Mouse (Mus musculus) lung, adult 18-20 months (tissue): ENCODE data around the gene Homer1.

ENCODE experiments used
- DNase-seq, 2 experiments: peaks; one replicate each; pipeline ENCODE4 v3.0.0; 2022; ENCODE audit warnings: mixed read lengths in 2 of 2

Homer1 gene

DNA sequence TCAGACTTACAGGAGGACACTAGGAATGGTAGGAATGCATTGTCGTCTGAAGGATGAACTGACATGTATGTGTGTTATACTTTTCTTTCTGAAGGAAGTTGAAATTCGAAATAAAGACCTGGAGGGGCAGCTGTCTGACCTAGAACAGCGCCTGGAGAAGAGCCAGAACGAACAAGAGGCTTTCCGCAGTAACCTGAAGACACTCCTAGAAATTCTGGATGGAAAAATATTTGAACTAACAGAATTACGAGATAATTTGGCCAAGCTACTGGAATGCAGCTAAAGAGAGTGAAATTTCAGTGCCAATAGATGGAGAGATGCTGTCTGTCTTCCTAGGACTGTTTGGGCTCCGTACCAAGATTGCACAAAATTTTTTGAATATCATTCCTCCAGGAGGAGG is 102.5 kb downstream of the Homer1 start:
- DNase-seq: no peak

DNA sequence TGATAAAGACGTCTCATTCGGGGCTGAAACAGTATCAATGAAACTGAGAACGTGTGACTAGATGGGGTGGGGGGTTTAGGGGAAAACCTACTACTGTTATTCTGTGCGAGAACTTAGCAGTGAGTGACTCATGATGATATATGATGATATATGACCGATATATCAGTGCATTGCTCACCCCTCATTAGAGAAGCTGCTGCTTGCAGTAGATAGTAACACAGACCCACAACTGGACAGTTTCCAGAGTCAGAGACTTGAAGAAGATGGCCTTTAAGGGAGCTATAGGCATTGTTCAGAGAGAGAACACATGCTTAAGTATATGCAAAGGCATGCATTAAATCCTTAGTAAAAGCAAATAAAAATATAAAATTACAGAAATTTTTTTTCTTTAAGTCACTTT is 107.4 kb downstream of the Homer1 start:
- no peak for DNase-seq

DNA sequence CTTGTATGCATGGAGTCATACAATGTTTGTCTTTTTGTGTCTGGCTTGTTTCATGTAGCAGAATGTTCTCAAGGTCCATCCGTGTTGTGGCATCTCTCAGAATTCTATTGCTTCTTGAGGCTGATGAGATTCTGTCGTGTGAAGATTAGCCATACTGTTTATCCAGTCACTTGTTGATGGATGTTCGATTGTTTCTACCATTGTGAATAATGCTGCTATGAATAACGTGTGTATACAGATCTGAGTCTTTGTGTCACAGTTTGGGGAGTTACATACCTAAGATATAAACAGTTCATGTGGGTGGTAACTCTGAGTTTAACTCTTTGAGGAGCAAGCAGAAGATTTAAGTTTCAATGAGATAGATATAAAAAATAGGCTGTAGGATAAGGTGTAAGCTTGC is 110.9 kb downstream of the Homer1 start:
- DNase-seq: no peak

DNA sequence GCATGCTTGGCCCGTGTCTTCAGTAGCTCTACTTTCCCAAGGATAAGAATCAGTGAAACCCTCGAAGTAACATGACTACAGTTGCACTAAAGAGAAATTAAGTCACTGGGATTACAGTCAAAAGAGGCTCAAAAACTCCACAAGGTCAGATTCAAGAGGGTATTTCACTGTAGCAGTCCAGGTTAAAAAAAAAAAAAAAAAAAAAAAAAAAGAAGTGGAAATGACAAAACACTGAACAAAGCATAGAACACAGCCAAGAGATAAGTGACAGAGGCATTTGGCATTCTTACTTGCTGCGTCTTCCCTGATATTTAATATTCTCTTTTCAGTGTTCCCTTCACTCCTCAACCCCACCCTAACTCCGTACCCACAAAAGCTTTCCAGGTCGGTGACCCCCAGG is 115.6 kb downstream of the Homer1 start:
- DNase-seq: no peak

DNA sequence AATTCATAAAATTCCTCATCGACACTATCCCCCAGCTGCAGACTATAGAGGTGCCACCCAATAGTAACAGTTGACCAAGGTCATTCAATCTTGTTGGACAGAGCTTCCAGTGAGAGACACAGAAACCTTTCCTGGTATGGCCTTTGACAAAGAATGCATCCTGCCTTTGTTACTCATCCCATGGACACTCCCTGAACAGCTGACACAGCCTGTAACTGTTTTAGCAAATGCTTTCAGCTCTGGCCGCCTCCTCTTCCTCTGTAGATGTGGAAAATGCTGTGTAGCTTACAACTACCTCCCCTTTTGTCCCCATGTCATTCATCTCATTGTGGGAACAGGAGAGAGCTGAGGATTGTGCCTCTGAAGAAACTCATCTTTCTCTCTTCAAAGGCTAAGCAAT is 118.9 kb downstream of the Homer1 start:
- no peak for DNase-seq

DNA sequence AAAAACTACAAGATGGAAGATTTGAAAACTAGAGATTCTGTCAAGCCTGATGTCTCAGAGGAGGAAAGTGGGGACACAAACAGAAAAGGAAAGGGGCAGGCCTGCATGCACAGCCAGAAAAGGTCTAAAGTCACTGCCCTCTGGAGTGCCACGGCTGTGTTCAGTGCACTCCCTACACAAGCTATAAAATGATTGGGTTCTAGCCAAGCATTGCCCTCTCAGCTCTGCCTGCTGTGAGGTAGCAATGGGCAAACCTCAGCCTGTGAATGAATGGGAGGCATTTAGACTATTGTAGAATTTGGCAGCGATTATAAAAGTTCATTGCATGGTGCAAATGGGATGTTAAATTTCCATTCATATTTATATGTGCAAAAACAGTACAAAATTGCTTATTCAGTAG is 120.3 kb downstream of the Homer1 start:
- DNase-seq: no peak

DNA sequence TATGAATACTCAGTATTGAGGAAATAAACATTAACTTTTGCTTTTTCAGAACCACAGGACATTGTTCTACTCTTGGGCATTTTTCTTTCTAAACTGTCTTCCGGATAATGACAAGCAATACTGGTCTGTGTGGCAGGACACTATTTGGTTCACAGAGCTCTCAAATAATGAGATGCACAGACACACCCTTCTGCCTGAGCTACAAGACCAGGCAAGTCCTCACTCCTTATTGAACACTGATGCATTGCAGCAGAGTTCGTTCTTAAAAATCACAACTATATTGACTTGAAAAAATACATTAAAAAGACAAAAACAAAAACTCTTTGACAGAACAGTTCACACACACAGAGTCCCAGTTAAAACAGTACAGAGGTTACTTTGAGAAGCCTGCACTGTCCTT is 123.8 kb downstream of the Homer1 start:
- DNase-seq: no peak

DNA sequence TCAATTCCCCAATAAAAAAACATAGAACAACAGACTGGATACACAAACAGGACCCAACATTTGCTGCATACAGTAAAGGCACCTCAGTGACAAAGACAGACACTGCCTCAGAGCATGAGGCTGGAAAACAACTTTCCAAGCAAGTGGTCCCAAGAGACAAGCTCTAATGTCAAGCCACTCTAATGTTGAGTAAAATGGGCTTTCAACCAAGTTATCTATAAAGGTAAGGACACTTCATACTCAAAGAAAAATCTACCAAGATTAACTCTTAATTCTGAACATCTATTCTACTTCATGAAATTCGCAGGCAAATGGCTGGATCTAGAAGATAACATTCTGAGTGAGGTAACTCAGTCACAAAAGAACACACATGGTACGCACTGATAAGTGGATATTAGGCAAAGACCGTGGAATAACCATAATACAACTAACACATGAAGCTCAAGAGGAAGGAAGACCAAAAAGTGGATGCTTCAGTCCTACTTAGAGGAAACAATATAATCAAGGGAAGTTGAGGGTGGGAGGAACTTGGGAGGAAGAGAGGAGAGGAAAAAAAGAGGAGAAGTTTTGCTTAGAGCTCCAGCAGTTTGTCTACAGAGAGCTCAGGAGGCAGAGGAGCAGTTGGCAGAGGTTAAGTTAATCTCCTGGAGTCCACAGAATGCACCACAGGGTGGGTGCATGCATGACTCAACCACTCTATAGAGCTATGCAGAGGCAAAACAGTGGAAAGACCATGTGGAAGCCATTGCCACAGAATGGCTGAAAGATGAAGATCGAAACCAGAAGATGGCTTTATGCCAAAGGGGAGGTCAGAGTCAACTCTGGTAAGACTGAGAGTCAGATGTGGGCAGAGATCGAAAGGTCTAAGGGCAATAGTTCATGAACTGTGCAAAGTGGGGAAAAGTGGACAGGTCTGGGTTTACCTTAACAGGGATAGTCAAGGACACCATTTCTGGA is 128.8 kb downstream of the Homer1 start:
- no peak for DNase-seq

DNA sequence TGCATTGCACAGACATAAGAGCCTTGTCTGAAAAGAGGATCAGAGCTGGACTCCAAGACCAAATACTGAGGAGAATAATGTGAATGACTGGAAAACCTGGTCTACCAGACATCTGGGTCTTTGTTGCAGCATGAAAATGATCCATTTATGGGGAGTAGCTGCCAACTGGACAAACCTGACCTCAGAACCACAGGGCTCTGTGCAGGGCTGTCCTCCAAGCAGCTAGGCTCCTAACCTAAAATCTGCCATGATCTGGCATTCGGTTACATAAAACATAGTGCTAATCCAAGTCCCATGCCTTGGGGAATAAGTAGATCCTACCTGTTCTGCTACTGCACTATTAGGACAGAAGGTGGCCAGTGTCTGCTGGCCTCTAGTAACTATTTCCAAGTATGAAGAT is 129.8 kb downstream of the Homer1 start:
- no peak for DNase-seq

DNA sequence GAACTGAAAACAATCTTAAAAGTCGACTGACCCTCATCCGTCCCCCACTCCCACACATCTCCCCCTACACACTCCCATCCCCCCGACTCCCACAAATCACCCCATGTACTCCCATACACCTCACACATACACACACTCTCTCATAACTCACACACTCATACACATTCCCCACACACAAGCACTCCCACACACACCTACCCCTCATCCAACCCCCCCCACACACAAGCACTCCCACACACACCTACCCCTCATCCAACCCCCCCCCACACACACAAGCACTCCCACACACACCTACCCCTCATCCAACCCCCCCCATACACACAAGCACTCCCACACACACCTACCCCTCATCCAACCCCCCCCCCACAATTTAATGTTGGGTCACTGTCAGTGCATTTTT is 140.7 kb downstream of the Homer1 start:
- DNase-seq: no peak

DNA sequence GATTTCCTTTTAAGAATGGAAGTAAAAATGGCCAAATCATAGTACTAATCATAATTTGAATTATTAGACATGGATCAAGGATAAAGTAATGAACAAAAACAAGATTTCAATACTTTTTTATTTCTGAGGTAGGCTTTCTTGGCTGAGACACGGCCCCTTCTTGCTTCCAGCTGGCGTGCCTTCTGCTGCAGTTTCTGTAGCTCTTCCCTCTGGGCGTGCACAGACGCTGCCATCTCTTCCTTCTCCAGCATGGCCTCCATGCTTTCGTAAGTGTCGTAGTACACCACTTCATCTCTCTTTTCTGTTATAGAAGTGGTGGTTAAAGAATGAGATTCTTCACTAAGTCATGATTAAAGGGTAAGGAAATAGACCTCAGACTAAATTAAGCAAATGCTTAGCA is 153.8 kb downstream of the Homer1 start:
- DNase-seq: no peak
